Mouse (Mus musculus) liver, embryonic 14.5 days (tissue): ENCODE results near the gene Pla2g4f.

Experiments used
- CTCF ChIP-seq: IDR thresholded peaks from 2 replicates; pipeline ENCODE4 v1.5.1; 2016; ENCODE audit warnings: antibody characterized with exemption, low read depth, control low read depth
- EP300 ChIP-seq: IDR thresholded peaks from 2 replicates; pipeline ENCODE4 v1.6.1; 2016; ENCODE audit warnings: antibody characterized with exemption, low read depth

DNA sequence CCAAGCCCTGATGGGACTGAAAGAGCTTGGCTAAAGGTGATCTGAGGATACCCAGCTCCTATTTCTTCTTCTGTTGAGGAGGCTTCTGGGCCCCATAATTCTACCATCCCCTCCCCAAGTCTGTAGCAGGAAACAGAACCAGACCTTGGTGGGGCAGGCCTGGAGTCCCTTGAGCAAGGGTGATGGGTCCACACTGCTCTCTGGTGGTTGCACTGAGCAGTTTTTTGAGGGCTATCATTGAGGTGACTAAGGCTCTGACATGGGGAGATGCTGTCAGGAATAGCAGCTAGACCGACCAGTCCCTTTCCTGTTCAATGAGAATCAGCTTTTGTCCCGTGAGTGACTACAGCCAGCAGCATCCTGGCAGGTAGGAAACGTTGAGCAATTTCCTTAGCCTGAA lies 32.7 kb downstream of the Pla2g4f start:
- TF ChIP-seq CTCF (peak; percentile 41), EP300 (no peak)
